Comparison of ENCODE assay signal across 30 mouse cellular contexts in the genomic region with DNA sequence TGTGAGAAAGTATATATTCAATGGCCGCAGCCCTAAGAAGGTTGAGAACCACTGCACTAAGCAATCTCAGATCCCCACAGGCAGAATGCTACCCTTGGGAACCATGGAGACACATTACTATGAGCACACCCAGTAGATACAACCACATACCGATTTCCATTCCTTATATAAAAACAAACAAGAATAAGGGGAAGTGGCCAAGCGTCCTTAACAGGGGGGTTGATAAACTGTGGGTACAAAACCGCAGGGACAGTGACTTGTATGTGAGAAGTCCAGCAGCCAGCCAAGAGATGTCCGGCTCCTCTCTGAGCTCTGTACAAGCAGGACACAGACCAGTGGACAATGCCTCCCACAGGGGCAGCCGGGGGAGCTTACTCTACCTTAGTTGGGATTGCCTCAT.
DNase-seq lines count a peak whose midpoint lies in the region; ATAC-seq and TF ChIP-seq lines count a peak whose summit lies in the region.
"Had no signal": no experiment of that assay in that cellular context is flagged by ENCODE, and none has a peak within 500 bp of the region (broad histone marks: within the 10 kb centered on the region; RNA-seq: fewer than 3 reads in every experiment).

No protein-coding gene starts in this region.

- H3K36me3 ChIP-seq in liver, adult 2 months (ENCODE audit: control insufficient read depth, insufficient read depth, low read length) = no peaks in the 10 kb centered on the region
- H3K36me3 ChIP-seq in hindbrain, embryonic 12.5 days = no peaks in the 10 kb centered on the region; the same call in 1 of the 2 replicates

- WGBS in liver, adult 2 months = 78% methylated on average over 6 of the region's 6 CpGs
- WGBS in hindbrain, embryonic 12.5 days = 80% methylated on average over 6 of the region's 6 CpGs

- TF ChIP-seq POLR2A in liver, adult 2 months (IDR thresholded peaks at IDR 0.05; ENCODE audit: extremely low read depth, insufficient read depth, low read length) = no peak

- H3K79me2 ChIP-seq in liver, adult 2 months (ENCODE audit: control insufficient read depth, insufficient read depth, low read length) = no peaks in the 10 kb centered on the region

- no peaks in the 10 kb centered on the region for H3K9me3 ChIP-seq in hindbrain, embryonic 12.5 days (replicated peaks)
- H3K9me3 ChIP-seq: embryonic facial prominence, embryonic 10.5 days; forebrain, embryonic 10.5 days; heart, embryonic 13.5 days; liver, embryonic 12.5 days; neural tube, embryonic 12.5 days had no signal

- peak; percentile 83 for ATAC-seq in megakaryocyte, adult 5-6 weeks (ENCODE audit: poor library complexity, severe bottlenecking)
- peak; percentile 22; the same call in 1 of the 2 replicates for ATAC-seq in neutrophil, adult 5-6 weeks (ENCODE audit: extremely low read depth, insufficient number of reproducible peaks, low FRiP score, poor library complexity, severe bottlenecking)
- ATAC-seq in hindbrain, embryonic 12.5 days (ENCODE audit: low FRiP score) = no peak
- no peak for ATAC-seq in CD4-positive, CD25-positive, alpha-beta regulatory T cell, adult 4 months
- ATAC-seq: forebrain, postnatal 0 days; liver, embryonic 12.5 days had no signal

- H3K27me3 ChIP-seq in liver, adult 2 months (ENCODE audit: control insufficient read depth, insufficient read depth, low read length) = no peaks in the 10 kb centered on the region
- H3K27me3 ChIP-seq in hindbrain, embryonic 12.5 days = no peaks in the 10 kb centered on the region
- H3K27me3 ChIP-seq: heart, embryonic 13.5 days; liver, embryonic 12.5 days; neural tube, embryonic 12.5 days had no signal

- TF ChIP-seq CTCF in liver, adult 2 months (IDR thresholded peaks at IDR 0.05; ENCODE audit: low read depth, low read length) = no peak

- H3K4me1 ChIP-seq in liver, adult 2 months (ENCODE audit: control insufficient read depth, insufficient read depth, low read length) = no peaks in the 10 kb centered on the region
- 0 out of 2 replicates have a peak, but pooled peaks cover 4% of the 10 kb centered on the region for H3K4me1 ChIP-seq in hindbrain, embryonic 12.5 days
- H3K4me1 ChIP-seq: forebrain, embryonic 10.5 days had no signal

- DNase-seq in liver, adult 2 months (ENCODE audit: extremely low read depth, low read depth, low spot score) = peak; percentile 20
- no peak for DNase-seq in liver
- peak; percentile 49 for DNase-seq in MEL-GATA-1-ER (ENCODE audit: extremely low read depth, low read depth)
- DNase-seq in adrenal gland, postnatal 25 days = no peak
- DNase-seq: adrenal gland, adult 2 months; B cell, adult 2 months; cerebellum, adult 2 months; forebrain, postnatal 0 days; gastrocnemius, postnatal 14 days; heart, adult 2 months; kidney, adult 9 months; kidney, postnatal 25 days; lung, adult 18-20 months; lung, postnatal 4 days; right cerebral cortex, adult 18-20 months; right cerebral cortex, postnatal 4 days; thymus, adult 2 months; thymus, postnatal 4 days had no signal

- no peak overlapping the region for H3K4me2 ChIP-seq in hindbrain, embryonic 12.5 days (replicated peaks)
- H3K4me2 ChIP-seq: heart, embryonic 13.5 days; hindbrain, embryonic 14.5 days; liver, embryonic 12.5 days; midbrain, embryonic 11.5 days; neural tube, embryonic 12.5 days had no signal

- no peak overlapping the region for H3K4me3 ChIP-seq in liver, adult 2 months (ENCODE audit: insufficient read depth, low read depth, low read length)
- H3K4me3 ChIP-seq in hindbrain, embryonic 12.5 days = no peak overlapping the region
- H3K4me3 ChIP-seq: embryonic facial prominence, embryonic 10.5 days; forebrain, embryonic 10.5 days; heart, adult 2 months; heart, embryonic 13.5 days; layer of hippocampus, adult 2 months; liver, embryonic 12.5 days; neural tube, embryonic 12.5 days had no signal

- no peak overlapping the region for H3K27ac ChIP-seq in liver, adult 2 months (replicated peaks; ENCODE audit: insufficient read depth, low read depth, low read length)
- H3K27ac ChIP-seq in hindbrain, embryonic 12.5 days = no peak overlapping the region
- H3K27ac ChIP-seq: embryonic facial prominence, embryonic 10.5 days; forebrain, embryonic 10.5 days; heart, adult 2 months; heart, embryonic 13.5 days; hindbrain, embryonic 14.5 days; layer of hippocampus, adult 2 months; liver, embryonic 12.5 days; neural tube, embryonic 12.5 days had no signal

- no peak overlapping the region for H3K9ac ChIP-seq in liver, adult 2 months (ENCODE audit: low read depth, low read length)
- H3K9ac ChIP-seq in hindbrain, embryonic 12.5 days = no peak overlapping the region
- H3K9ac ChIP-seq: forebrain, postnatal 0 days; heart, embryonic 13.5 days; hindbrain, embryonic 14.5 days; liver, embryonic 12.5 days; neural tube, embryonic 12.5 days had no signal

Comparison
In these comparisons a context has a peak if more than half of its experiments do, and no peak if none do; other contexts are left out.
1. DNase-seq: peak in liver, adult 2 months (single experiment) and MEL-GATA-1-ER (single experiment); none in liver (single experiment) and adrenal gland, postnatal 25 days (single experiment).
2. ATAC-seq: peak in megakaryocyte, adult 5-6 weeks (single experiment) and neutrophil, adult 5-6 weeks (single experiment); none in hindbrain, embryonic 12.5 days (single experiment) and CD4-positive, CD25-positive, alpha-beta regulatory T cell, adult 4 months (single experiment).